Mouse (Mus musculus): ENCODE measurements around the gene 1300017J02Rik. TPM values are rescaled to one million over a fixed set of nuclear protein-coding genes. Genes with fewer than 3 reads are reported as not detected.
"Not testable (repeated sequence)": the region's sequence is repeated elsewhere in the genome, so short reads cannot be mapped to it uniquely, and the experiment has no call there.

The 1300017J02Rik gene
- total RNA-seq (2021): under 1 TPM; 0.23 to 0.48 TPM

- peak; percentile 95 for DNase-seq
These were observed at the start of gene 1300017J02Rik, which contains the start of gene Topbp1 for GRCm38 (mm10) chr9:103304927-103305326. TSS of gene 1300017J02Rik (minus strand) at chr9:103305082. TSS of gene Topbp1 (plus strand) at chr9:103305215.

- not testable (repeated sequence) for DNase-seq
These were observed 48.8 kb upstream of the 1300017J02Rik start for GRCm38 (mm10) chr9:103353500-103354260.

- no peak for DNase-seq
These were observed 43.9 kb upstream of the 1300017J02Rik start for GRCm38 (mm10) chr9:103348791-103349190.

GRCm38 (mm10) chr9:103347996-103348490 lies 43.2 kb upstream of the 1300017J02Rik start:
- no peak for DNase-seq

- no peak for DNase-seq
These were observed 42.2 kb upstream of the 1300017J02Rik start for GRCm38 (mm10) chr9:103347045-103347444.

- DNase-seq: no peak
These were observed 32.0 kb upstream of the 1300017J02Rik start for GRCm38 (mm10) chr9:103336912-103337311.

GRCm38 (mm10) chr9:103332663-103333062 lies 27.8 kb upstream of the 1300017J02Rik start:
- DNase-seq: no peak

GRCm38 (mm10) chr9:103326449-103326848 lies 21.6 kb upstream of the 1300017J02Rik start:
- DNase-seq: no peak

- no peak for DNase-seq
These were observed 19.8 kb upstream of the 1300017J02Rik start for GRCm38 (mm10) chr9:103324678-103325077.

GRCm38 (mm10) chr9:103309832-103310231 lies 5.0 kb upstream of the 1300017J02Rik start:
- DNase-seq: no peak

- no peak for DNase-seq
These were observed 605 bp upstream of the 1300017J02Rik start for GRCm38 (mm10) chr9:103305332-103306041.

GRCm38 (mm10) chr9:103302666-103303065 lies 2.2 kb downstream of the 1300017J02Rik start:
- peak; percentile 79 for DNase-seq

- DNase-seq: no peak
These were observed 2.6 kb downstream of the 1300017J02Rik start for GRCm38 (mm10) chr9:103302239-103302638.

- DNase-seq: no peak
These were observed 3.8 kb downstream of the 1300017J02Rik start for GRCm38 (mm10) chr9:103301086-103301485.

GRCm38 (mm10) chr9:103294507-103294906 lies 10.4 kb downstream of the 1300017J02Rik start:
- DNase-seq: no peak

GRCm38 (mm10) chr9:103288489-103289180 lies 16.2 kb downstream of the 1300017J02Rik start:
- DNase-seq: no peak

GRCm38 (mm10) chr9:103287840-103288488 lies 16.9 kb downstream of the 1300017J02Rik start:
- DNase-seq: no peak

GRCm38 (mm10) chr9:103286901-103287422 lies 17.9 kb downstream of the 1300017J02Rik start:
- DNase-seq: no peak

- no peak for DNase-seq
These were observed 18.5 kb downstream of the 1300017J02Rik start for GRCm38 (mm10) chr9:103286396-103286795.

- no peak for DNase-seq
These were observed 28.0 kb downstream of the 1300017J02Rik start for GRCm38 (mm10) chr9:103276876-103277275.

- no peak for DNase-seq
These were observed 29.2 kb downstream of the 1300017J02Rik start for GRCm38 (mm10) chr9:103275676-103276075.

GRCm38 (mm10) chr9:103274819-103275218 lies 30.1 kb downstream of the 1300017J02Rik start:
- no peak for DNase-seq
